Mouse (Mus musculus): Measurements from ENCODE around the gene Stat5a.

DNA sequence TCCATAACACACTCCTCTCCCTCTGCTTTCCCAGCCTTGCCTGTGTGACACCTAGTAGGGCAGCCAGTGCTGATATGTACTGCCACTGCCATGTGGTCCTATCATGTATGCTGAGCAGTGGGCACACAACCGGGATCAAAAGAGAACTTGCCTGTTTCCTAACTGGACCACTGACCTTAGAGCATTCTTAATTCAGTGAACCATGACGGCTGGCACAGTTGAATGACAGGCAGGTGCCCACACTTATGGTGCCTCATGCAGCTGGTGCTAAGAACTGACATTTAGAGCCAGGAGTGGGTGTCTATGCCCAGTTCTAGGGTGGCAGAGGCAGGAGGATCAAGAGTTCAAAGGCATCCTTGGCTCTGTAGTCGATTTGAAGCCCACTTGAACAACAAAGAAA lies 16.6 kb downstream of the Stat5a start:
- TF ChIP-seq POLR2A (IDR thresholded peaks at IDR 0.05; ENCODE audit: insufficient read depth, low read length) (no peak), CTCF (IDR thresholded peaks at IDR 0.05; ENCODE audit: low read depth, low read length) (no peak), EP300 (IDR thresholded peaks at IDR 0.05; ENCODE audit: insufficient read depth, low read depth, low read length) (no peak)

Measured in ES-Bruce4 (cell line).